Mouse (Mus musculus) heart, embryonic 16.5 days (tissue): Measurements from ENCODE around the gene Gm43720. TPM values are rescaled to one million over a fixed set of nuclear protein-coding genes. Genes with fewer than 3 reads are reported as not detected.

ENCODE experiments used
- ATAC-seq: fragments of 200-750 bp; cut with Nextera tagmentation; replicated peaks from 2 replicates; pipeline ENCODE4 v1.8.0; 2017; ENCODE audit warnings: moderate number of reproducible peaks; ENCODE audit not compliant: insufficient read depth, low FRiP score; ENCODE audit errors: extremely low read depth
- H3K27ac ChIP-seq: fragments of 300-500 bp; sonication (generic); 2 replicates; pipeline ENCODE4 v1.5.1; 2014; ENCODE audit warnings: mild to moderate bottlenecking, low read length, control low read depth, moderate library complexity
- H3K27me3 ChIP-seq: fragments of 300-500 bp; sonication (generic); 2 replicates; pipeline ENCODE4 v1.6.1; 2014; ENCODE audit warnings: low read length, mixed read lengths; ENCODE audit not compliant: control insufficient read depth, insufficient read depth
- H3K36me3 ChIP-seq: fragments of 300-500 bp; sonication (generic); 2 replicates; pipeline ENCODE4 v1.6.1; 2014; ENCODE audit not compliant: control insufficient read depth, insufficient read depth
- H3K4me1 ChIP-seq: fragments of 300-500 bp; sonication (generic); 2 replicates; pipeline ENCODE4 v1.6.1; 2014; ENCODE audit warnings: low read length, mixed read lengths; ENCODE audit not compliant: control insufficient read depth, insufficient read depth
- H3K4me2 ChIP-seq: fragments of 300-500 bp; sonication (generic); 2 replicates; pipeline ENCODE4 v1.6.1; 2014; ENCODE audit warnings: low read depth, mild to moderate bottlenecking, control low read depth, low read length
- H3K4me3 ChIP-seq: fragments of 300-500 bp; sonication (generic); 2 replicates; pipeline ENCODE4 v1.5.1; 2014; ENCODE audit warnings: mild to moderate bottlenecking, control low read depth, low read length
- H3K9ac ChIP-seq: fragments of 300-500 bp; sonication (generic); 2 replicates; pipeline ENCODE4 v1.6.1; 2014; ENCODE audit warnings: low read length, control low read depth
- H3K9me3 ChIP-seq: fragments of 300-500 bp; sonication (generic); replicated peaks from 2 replicates; pipeline ENCODE4 v1.6.1; 2016; ENCODE audit warnings: low read length; ENCODE audit not compliant: control insufficient read depth
- WGBS: fragments of 180-500 bp; shearing (Covaris S2); extraction: QIAGEN DNeasy Blood & Tissue Kit; methylation state at CpG from one replicate; pipeline ENCODE4 v1.1.7; 2014; 5-methylcytosine and 5-hydroxymethylcytosine counted together
- polyA plus RNA-seq: library from polyadenylated mRNA; unstranded; fragments of >200 nt; fragmentation: Nextera tagmentation; extraction: Ambion mirVana; gene quantifications from 2 replicates; pipeline ENCODE4 v1.2.1, GENCODE M21; 2015

Gene Gm43720
- polyA plus RNA-seq, 1 experiment from 2014 or later = 0.09 TPM

- Histone ChIP-seq H3K9ac (no peak overlapping the region), H3K27ac (no peak overlapping the region), H3K36me3 (peaks cover 14% of the 10 kb centered on the region), H3K4me1 (peaks cover 19% of the 10 kb centered on the region), H3K4me3 (no peak overlapping the region), H3K27me3 (no peaks in the 10 kb centered on the region), H3K4me2 (no peak overlapping the region), H3K9me3 (no peaks in the 10 kb centered on the region; the same call in 1 of the 2 replicates)
- WGBS = 86% methylated on average over 4 of the region's 4 CpGs
- ATAC-seq = no peak
Measured at GRCm38 (mm10) chr5:138257585-138257978, 22.2 kb downstream of the Gm43720 start.

- Histone ChIP-seq H3K4me3 (no peak overlapping the region), H3K4me1 (peaks cover 17% of the 10 kb centered on the region), H3K36me3 (peaks cover 14% of the 10 kb centered on the region), H3K4me2 (no peak overlapping the region), H3K9ac (no peak overlapping the region), H3K27ac (0 out of 2 replicates have a peak overlapping the region, but pooled peaks have one; percentile 12), H3K9me3 (no peaks in the 10 kb centered on the region; the same call in 1 of the 2 replicates), H3K27me3 (no peaks in the 10 kb centered on the region)
- WGBS = 82% methylated on average over 10 of the region's 10 CpGs
- ATAC-seq = no peak
Measured at GRCm38 (mm10) chr5:138256966-138257584, 22.7 kb downstream of the Gm43720 start.

- Histone ChIP-seq H3K4me3 (peak overlapping the region; percentile 91), H3K4me1 (peaks cover 17% of the 10 kb centered on the region), H3K27me3 (no peaks in the 10 kb centered on the region), H3K9ac (peak overlapping the region; percentile 87), H3K36me3 (peaks cover 14% of the 10 kb centered on the region), H3K27ac (peak overlapping the region; percentile 93), H3K4me2 (peak overlapping the region; percentile 80), H3K9me3 (no peaks in the 10 kb centered on the region; the same call in 1 of the 2 replicates)
- no peak for ATAC-seq
- WGBS = 11% methylated on average over 7 of the region's 7 CpGs
Measured at GRCm38 (mm10) chr5:138256094-138256467, 23.7 kb downstream of the Gm43720 start.

- peak within 1 kb of the TSS; percentile 80 for H3K4me2 ChIP-seq
- H3K4me3 ChIP-seq = peak within 1 kb of the TSS; percentile 91
- WGBS = under 1% methylated on average over 38 of the region's 38 CpGs
- H3K4me1 ChIP-seq = peaks cover 17% of the 10 kb centered on the region
- H3K9ac ChIP-seq = peak within 1 kb of the TSS; percentile 87
- peaks cover 10% of the 10 kb centered on the region; the same call in 1 of the 2 replicates for H3K36me3 ChIP-seq
- H3K9me3 ChIP-seq = no peaks in the 10 kb centered on the region; the same call in 1 of the 2 replicates
- peak; percentile 100 for ATAC-seq
- no peaks in the 10 kb centered on the region for H3K27me3 ChIP-seq
- peak within 1 kb of the TSS; percentile 93 for H3K27ac ChIP-seq
Measured at GRCm38 (mm10) chr5:138255353-138256093, 24.2 kb downstream of the Gm43720 start, which contains the start of gene Lamtor4. TSS of gene Lamtor4 (plus strand) at chr5:138255482.

- Histone ChIP-seq H3K27me3 (no peaks in the 10 kb centered on the region), H3K36me3 (0 out of 2 replicates have a peak, but pooled peaks cover 4% of the 10 kb centered on the region), H3K4me1 (peaks cover 9% of the 10 kb centered on the region), H3K4me2 (no peak overlapping the region), H3K27ac (no peak overlapping the region), H3K9ac (no peak overlapping the region), H3K9me3 (no peaks in the 10 kb centered on the region; the same call in 1 of the 2 replicates), H3K4me3 (no peak overlapping the region)
- WGBS = 89% methylated on average over 3 of the region's 3 CpGs
- no peak for ATAC-seq
Measured at GRCm38 (mm10) chr5:138253061-138253460, 26.7 kb downstream of the Gm43720 start.

GRCm38 (mm10) chr5:138251144-138251543 is 28.6 kb downstream of the Gm43720 start:
- H3K27ac ChIP-seq = no peak overlapping the region

GRCm38 (mm10) chr5:138241511-138241910 is 38.2 kb downstream of the Gm43720 start:
- Histone ChIP-seq H3K9ac (no peak overlapping the region), H3K4me3 (no peak overlapping the region), H3K4me2 (no peak overlapping the region), H3K27ac (no peak overlapping the region), H3K36me3 (no peaks in the 10 kb centered on the region), H3K4me1 (no peaks in the 10 kb centered on the region), H3K9me3 (no peaks in the 10 kb centered on the region), H3K27me3 (no peaks in the 10 kb centered on the region)
- ATAC-seq = no peak
- WGBS = 21% methylated on average over 2 of the region's 2 CpGs

More at GRCm38 (mm10) chr5:138251144-138251543, 28.6 kb downstream of the Gm43720 start:
- H3K4me3 ChIP-seq = no peak overlapping the region
- no peak overlapping the region for H3K9ac ChIP-seq
- peaks cover 5% of the 10 kb centered on the region for H3K4me1 ChIP-seq
- H3K36me3 ChIP-seq = no peaks in the 10 kb centered on the region
- no peak overlapping the region for H3K4me2 ChIP-seq
- 82% methylated on average over 12 of the region's 12 CpGs for WGBS
- no peaks in the 10 kb centered on the region; the same call in 1 of the 2 replicates for H3K9me3 ChIP-seq
- no peaks in the 10 kb centered on the region for H3K27me3 ChIP-seq
- ATAC-seq = no peak

- ATAC-seq = no peak
- no peaks in the 10 kb centered on the region for H3K36me3 ChIP-seq
- H3K27me3 ChIP-seq = no peaks in the 10 kb centered on the region
- no peak overlapping the region for H3K4me3 ChIP-seq
- no peak overlapping the region for H3K4me2 ChIP-seq
- no peaks in the 10 kb centered on the region for H3K4me1 ChIP-seq
- no peak overlapping the region for H3K27ac ChIP-seq
- H3K9me3 ChIP-seq = no peaks in the 10 kb centered on the region
- H3K9ac ChIP-seq = no peak overlapping the region
Measured at GRCm38 (mm10) chr5:138234224-138234623, 45.5 kb downstream of the Gm43720 start.

- H3K27ac ChIP-seq = no peak overlapping the region
- 87% methylated on average over 2 of the region's 2 CpGs for WGBS
Measured at GRCm38 (mm10) chr5:138233778-138234177, 46.0 kb downstream of the Gm43720 start.

More at GRCm38 (mm10) chr5:138233778-138234177, 46.0 kb downstream of the Gm43720 start:
- Histone ChIP-seq H3K27me3 (no peaks in the 10 kb centered on the region), H3K9me3 (no peaks in the 10 kb centered on the region), H3K4me2 (no peak overlapping the region), H3K4me3 (no peak overlapping the region), H3K4me1 (no peaks in the 10 kb centered on the region), H3K36me3 (no peaks in the 10 kb centered on the region), H3K9ac (no peak overlapping the region)
- no peak for ATAC-seq
